Mouse (Mus musculus): ENCODE data around the gene Higd1b. TPM values are rescaled to one million over a fixed set of nuclear protein-coding genes. Genes with fewer than 3 reads are reported as not detected.

Higd1b gene
- polyA plus RNA-seq, 1 experiment from 2014 or later, result not detected

Other genes starting within 250 kb of the Higd1b start
- 31.8 and 36.9 TPM in 2 replicates for gene Fzd2, start 231.5 kb upstream of the Higd1b start, polyA plus RNA-seq (2016; fragmentation: Nextera tagmentation; extraction: Ambion mirVana)
- 0.17 and 0.57 TPM in 2 replicates for gene Meioc, start 172.1 kb upstream of the Higd1b start, polyA plus RNA-seq (2016; fragmentation: Nextera tagmentation; extraction: Ambion mirVana)
- 40.7 and 53.2 TPM in 2 replicates for gene Ccdc43, start 138.1 kb upstream of the Higd1b start, polyA plus RNA-seq (2016; fragmentation: Nextera tagmentation; extraction: Ambion mirVana)
- gene Adam11, start 74.4 kb upstream of the Higd1b start, polyA plus RNA-seq (2016; fragmentation: Nextera tagmentation; extraction: Ambion mirVana), result 14.6 and 22.6 TPM in 2 replicates
- 71.1 and 81.3 TPM in 2 replicates for gene Gjc1, start 16.1 kb upstream of the Higd1b start, polyA plus RNA-seq (2016; fragmentation: Nextera tagmentation; extraction: Ambion mirVana)
- gene Eftud2, start 45.1 kb downstream of the Higd1b start, polyA plus RNA-seq (2016; fragmentation: Nextera tagmentation; extraction: Ambion mirVana), result 290 and 328 TPM in 2 replicates
- gene Ccdc103, start 45.4 kb downstream of the Higd1b start, polyA plus RNA-seq (2016; fragmentation: Nextera tagmentation; extraction: Ambion mirVana), result 1.9 and 2.2 TPM in 2 replicates
- gene Fam187a, start 49.3 kb downstream of the Higd1b start, polyA plus RNA-seq (2016; fragmentation: Nextera tagmentation; extraction: Ambion mirVana), result not detected in 2 replicates
- 0.17 TPM in 1 of 2 replicates, not detected in the other for gene Gfap, start 65.1 kb downstream of the Higd1b start, polyA plus RNA-seq (2016; fragmentation: Nextera tagmentation; extraction: Ambion mirVana)
- 11.6 and 12.2 TPM in 2 replicates for gene Kif18b, start 89.3 kb downstream of the Higd1b start, polyA plus RNA-seq (2016; fragmentation: Nextera tagmentation; extraction: Ambion mirVana)
- 4.4 and 11.5 TPM in 2 replicates for gene C1ql1, start 110.8 kb downstream of the Higd1b start, polyA plus RNA-seq (2016; fragmentation: Nextera tagmentation; extraction: Ambion mirVana)
- 47.1 and 55.6 TPM in 2 replicates for gene Nmt1, start 192.3 kb downstream of the Higd1b start, polyA plus RNA-seq (2016; fragmentation: Nextera tagmentation; extraction: Ambion mirVana)
- 272 and 276 TPM in 2 replicates for gene Dcakd, start 192.5 kb downstream of the Higd1b start, polyA plus RNA-seq (2016; fragmentation: Nextera tagmentation; extraction: Ambion mirVana)

All from hindbrain, embryonic 10.5 days (tissue).